Mouse (Mus musculus) liver, adult 2 months (tissue): ENCODE measurements around the gene Myo5c. TPM values are rescaled to one million over a fixed set of nuclear protein-coding genes. Genes with fewer than 3 reads are reported as not detected.

Experiments used
- DNase-seq: peaks from one replicate; pipeline ENCODE4 v3.0.0-alpha.2; 2011; ENCODE audit warnings: low read depth, low spot score; ENCODE audit errors: extremely low read depth
- H3K27ac ChIP-seq: fragments of 200-500 bp; replicated peaks from 2 replicates; pipeline ENCODE4 v1.5.1; 2012; ENCODE audit warnings: low read depth, mild to moderate bottlenecking, control low read depth, inconsistent platforms, low read length; ENCODE audit not compliant: insufficient read depth
- H3K27me3 ChIP-seq: fragments of 200-500 bp; 2 replicates; pipeline ENCODE4 v1.6.1; 2012; ENCODE audit warnings: mild to moderate bottlenecking, moderate library complexity, low read length, inconsistent platforms; ENCODE audit not compliant: control insufficient read depth, insufficient read depth
- H3K36me3 ChIP-seq: fragments of 200-500 bp; 2 replicates; pipeline ENCODE4 v1.6.1; 2012; ENCODE audit warnings: low read length, inconsistent platforms; ENCODE audit not compliant: control insufficient read depth, insufficient read depth
- H3K4me1 ChIP-seq: fragments of 200-500 bp; 2 replicates; pipeline ENCODE4 v1.6.1; 2011; ENCODE audit warnings: low read length; ENCODE audit not compliant: control insufficient read depth, insufficient read depth
- H3K4me3 ChIP-seq: fragments of 200-500 bp; 2 replicates; pipeline ENCODE4 v1.5.1; 2011; ENCODE audit warnings: low read depth, mild to moderate bottlenecking, control low read depth, low read length, moderate library complexity; ENCODE audit not compliant: insufficient read depth
- H3K79me2 ChIP-seq: fragments of 200-500 bp; 2 replicates; pipeline ENCODE4 v1.6.1; 2012; ENCODE audit warnings: inconsistent platforms, mild to moderate bottlenecking, low read length, moderate library complexity; ENCODE audit not compliant: control insufficient read depth, insufficient read depth
- H3K9ac ChIP-seq: fragments of 200-500 bp; 2 replicates; pipeline ENCODE4 v1.6.1; 2012; ENCODE audit warnings: low read depth, mild to moderate bottlenecking, control low read depth, inconsistent platforms, low read length
- CTCF ChIP-seq: fragments of 200-500 bp; IDR thresholded peaks from 2 replicates; pipeline ENCODE4 v1.5.1; 2011; ENCODE audit warnings: low read depth, low read length, control low read depth
- POLR2A ChIP-seq: fragments of 200-500 bp; IDR thresholded peaks from 2 replicates; pipeline ENCODE4 v1.6.1; 2011; ENCODE audit warnings: low read length, control low read depth; ENCODE audit not compliant: insufficient read depth; ENCODE audit errors: extremely low read depth
- WGBS: fragments of 180-500 bp; shearing (Covaris S2); methylation state at CpG from one replicate; pipeline ENCODE4 v1.1.7; 2018; 5-methylcytosine and 5-hydroxymethylcytosine counted together
- polyA plus RNA-seq: library from polyadenylated mRNA; depleted of rRNA; stranded (reverse); fragments of >200 nt; gene quantifications from 2 replicates; pipeline ENCODE4 v1.2.3, GENCODE M21; 2012
- total RNA-seq: library from RNA; depleted of rRNA; stranded (reverse); fragments of >200 nt; gene quantifications from 2 replicates; pipeline ENCODE4 v1.2.3, GENCODE M21; 2014

Myo5c gene
- total and polyA plus RNA-seq, 2 experiments, result 0.12 to 0.18 TPM

DNA sequence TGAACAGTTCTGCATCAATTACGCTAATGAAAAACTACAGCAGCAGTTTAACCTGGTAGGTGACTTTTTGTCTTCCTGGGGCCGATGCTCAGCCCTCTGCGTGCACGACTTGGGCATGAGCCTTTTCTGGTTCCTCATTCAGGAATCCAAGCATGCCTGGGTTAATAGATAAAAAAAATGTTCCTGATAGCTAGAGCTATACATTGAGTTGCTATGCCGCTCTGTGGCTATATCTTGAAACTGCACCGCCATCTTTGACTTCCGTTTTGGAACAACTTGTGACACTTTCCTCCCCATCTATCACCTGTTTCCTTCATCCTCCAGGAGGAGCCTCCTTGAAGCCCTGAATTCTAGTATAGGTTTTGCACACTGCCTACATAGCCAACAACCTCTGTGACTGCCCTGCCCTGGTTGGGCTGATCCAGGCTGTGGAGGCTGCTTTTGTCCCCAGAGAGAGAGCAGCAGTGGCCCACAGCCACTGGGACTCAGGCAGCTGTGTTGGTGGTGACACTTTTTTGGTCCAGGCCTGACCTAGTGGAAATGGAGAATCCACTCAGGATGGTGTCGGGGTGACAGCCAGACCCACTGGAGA is 30.5 kb downstream of the Myo5c start:
- H3K36me3 ChIP-seq, result no peaks in the 10 kb centered on the region
- DNase-seq, result no peak
- 81% methylated on average over 8 of the region's 8 CpGs for WGBS
- no peak overlapping the region for H3K9ac ChIP-seq
- no peak for TF ChIP-seq CTCF
- no peak for TF ChIP-seq POLR2A
- H3K4me3 ChIP-seq, result no peak overlapping the region
- no peaks in the 10 kb centered on the region for H3K4me1 ChIP-seq
- no peak overlapping the region for H3K27ac ChIP-seq
- H3K27me3 ChIP-seq, result no peaks in the 10 kb centered on the region
- H3K79me2 ChIP-seq, result no peaks in the 10 kb centered on the region

DNA sequence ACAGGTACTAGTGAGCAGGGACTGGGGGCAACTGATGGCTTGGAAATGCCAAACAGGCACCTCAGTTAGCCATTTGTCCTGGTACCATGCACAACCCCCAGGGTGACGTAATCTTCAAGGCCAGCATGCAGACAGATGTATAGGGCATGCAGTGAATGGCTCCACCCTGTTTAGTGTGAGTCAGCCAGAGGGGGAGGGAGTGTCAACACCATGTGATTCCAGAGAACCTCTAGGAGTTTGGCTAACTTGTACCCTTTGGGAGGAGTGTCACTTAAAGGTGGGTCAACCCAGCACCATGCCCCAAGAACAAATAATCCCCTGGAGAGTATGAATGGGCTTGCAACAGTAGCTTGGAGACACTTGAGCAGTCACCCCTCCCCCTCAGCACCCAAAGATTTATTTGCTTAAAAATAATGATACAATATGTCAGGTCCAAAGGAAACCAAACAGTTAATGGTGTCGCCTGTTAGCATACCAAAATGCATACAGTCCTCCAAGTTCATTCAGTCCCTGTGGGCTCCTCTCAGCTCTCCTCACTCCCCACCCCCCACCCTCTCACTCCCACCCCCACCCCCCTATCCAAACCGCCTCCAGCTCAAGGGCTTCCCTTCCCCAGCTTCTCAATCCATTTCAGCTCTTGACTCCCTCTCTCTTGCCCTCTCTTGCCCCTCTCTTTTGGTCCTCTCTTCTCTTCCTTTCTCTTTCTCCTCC is 32.3 kb downstream of the Myo5c start:
- Histone ChIP-seq H3K4me3 (no peak overlapping the region), H3K4me1 (no peaks in the 10 kb centered on the region), H3K27ac (no peak overlapping the region), H3K27me3 (no peaks in the 10 kb centered on the region), H3K9ac (no peak overlapping the region), H3K79me2 (no peaks in the 10 kb centered on the region), H3K36me3 (no peaks in the 10 kb centered on the region)
- TF ChIP-seq CTCF (no peak), POLR2A (no peak)
- 90% methylated on average over 3 of the region's 3 CpGs for WGBS
- no peak for DNase-seq

DNA sequence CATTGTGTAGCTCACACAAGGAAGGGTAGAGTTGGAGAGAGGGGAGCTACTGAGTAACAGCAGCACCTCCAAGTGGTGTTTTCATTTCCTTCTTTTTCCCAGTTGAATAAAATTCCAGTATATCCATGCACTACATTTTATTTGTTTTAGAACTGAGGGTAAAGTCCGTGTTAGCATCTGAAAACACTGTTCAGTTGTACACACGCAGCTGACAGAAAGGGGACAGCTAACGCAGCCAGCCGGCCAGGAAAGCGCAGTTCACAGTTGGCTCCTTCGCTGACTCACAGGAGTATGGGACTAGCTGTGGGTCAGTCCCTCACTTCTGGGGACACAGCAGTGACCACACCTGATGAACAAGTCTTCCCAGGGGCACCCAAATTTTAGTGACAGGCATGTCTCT is 35.3 kb downstream of the Myo5c start:
- Histone ChIP-seq H3K4me1 (0 out of 2 replicates have a peak, but pooled peaks cover 2% of the 10 kb centered on the region), H3K27me3 (no peaks in the 10 kb centered on the region), H3K27ac (no peak overlapping the region), H3K4me3 (no peak overlapping the region), H3K9ac (no peak overlapping the region), H3K36me3 (no peaks in the 10 kb centered on the region), H3K79me2 (no peaks in the 10 kb centered on the region)
- 28% methylated on average over 6 of the region's 6 CpGs for WGBS
- no peak for TF ChIP-seq POLR2A
- TF ChIP-seq CTCF, result no peak
- peak; percentile 33 for DNase-seq

DNA sequence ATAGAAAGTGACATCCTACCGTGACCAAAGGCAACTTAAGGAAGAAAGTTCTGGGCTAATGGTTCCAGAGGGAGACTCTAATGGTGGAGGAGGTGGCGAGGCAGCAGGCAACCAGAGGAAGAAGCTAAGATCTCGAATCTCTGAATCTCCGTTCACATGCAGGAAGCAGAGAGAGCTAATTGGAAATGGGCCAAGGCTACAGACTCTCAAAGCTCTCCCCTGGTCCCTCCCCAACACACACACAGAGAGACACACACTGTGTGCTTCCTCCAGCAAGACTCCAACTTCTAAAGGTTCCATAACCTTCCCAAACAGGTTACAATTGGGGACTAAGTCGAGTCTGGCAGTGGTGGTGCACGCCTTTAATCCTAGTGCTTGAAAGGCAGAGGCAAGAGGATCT is 38.6 kb downstream of the Myo5c start:
- 65% methylated on average over 6 of the region's 6 CpGs for WGBS
- no peak overlapping the region for H3K27ac ChIP-seq
- TF ChIP-seq CTCF, result no peak
- no peak for TF ChIP-seq POLR2A

DNA sequence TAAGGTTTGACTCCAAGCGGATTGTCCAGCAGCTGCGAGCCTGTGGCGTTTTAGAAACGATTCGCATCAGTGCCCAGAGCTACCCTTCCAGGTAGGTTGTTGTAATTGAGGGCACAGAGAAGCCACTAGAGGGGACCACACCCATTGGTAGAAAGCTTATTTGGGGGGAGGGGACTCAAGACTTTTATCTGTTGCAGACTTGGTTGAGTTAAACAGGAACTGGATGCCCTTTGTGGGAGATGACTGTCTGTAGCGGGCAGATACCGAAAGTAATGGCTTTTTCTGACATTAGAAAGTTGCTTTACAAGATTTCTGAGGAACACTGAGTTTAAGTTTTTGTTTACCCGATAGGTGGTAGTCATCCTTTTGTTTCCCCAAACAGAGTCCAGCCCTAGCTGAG is 39.7 kb downstream of the Myo5c start:
- Histone ChIP-seq H3K27me3 (no peaks in the 10 kb centered on the region), H3K27ac (no peak overlapping the region), H3K9ac (no peak overlapping the region), H3K79me2 (no peaks in the 10 kb centered on the region), H3K4me3 (no peak overlapping the region), H3K4me1 (0 out of 2 replicates have a peak, but pooled peaks cover 2% of the 10 kb centered on the region), H3K36me3 (no peaks in the 10 kb centered on the region)
- DNase-seq, result no peak
- 97% methylated on average over 8 of the region's 8 CpGs for WGBS
- no peak for TF ChIP-seq CTCF
- no peak for TF ChIP-seq POLR2A

More for the DNA sequence above, 38.6 kb downstream of the Myo5c start:
- Histone ChIP-seq H3K27me3 (no peaks in the 10 kb centered on the region), H3K9ac (no peak overlapping the region), H3K4me3 (no peak overlapping the region), H3K4me1 (0 out of 2 replicates have a peak, but pooled peaks cover 2% of the 10 kb centered on the region), H3K79me2 (no peaks in the 10 kb centered on the region), H3K36me3 (no peaks in the 10 kb centered on the region)
- no peak for DNase-seq

DNA sequence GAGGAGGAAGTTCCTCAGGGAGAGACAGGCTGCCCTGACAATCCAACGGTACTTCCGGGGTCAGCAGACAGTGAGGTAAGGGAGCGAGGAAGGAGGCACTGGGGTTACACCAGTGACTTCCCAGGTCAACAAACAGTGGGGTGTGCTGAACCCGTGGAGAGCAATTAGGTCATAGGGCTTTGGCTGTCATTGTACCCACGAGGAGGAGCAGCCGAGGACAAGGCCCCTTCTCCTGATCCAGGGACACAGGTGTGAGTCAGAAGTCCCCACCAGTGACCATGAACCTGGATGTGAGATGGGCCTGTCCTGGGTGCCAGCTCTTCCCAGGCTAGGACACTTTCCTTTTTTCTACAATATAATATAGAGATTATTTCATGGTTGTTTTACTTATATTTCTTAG is 41.8 kb downstream of the Myo5c start:
- H3K36me3 ChIP-seq, result no peaks in the 10 kb centered on the region
- 43% methylated on average over 6 of the region's 6 CpGs for WGBS
- TF ChIP-seq POLR2A, result no peak
- TF ChIP-seq CTCF, result no peak
- no peak overlapping the region for H3K9ac ChIP-seq
- DNase-seq, result no peak
- H3K4me3 ChIP-seq, result no peak overlapping the region
- H3K27me3 ChIP-seq, result no peaks in the 10 kb centered on the region
- H3K27ac ChIP-seq, result no peak overlapping the region
- H3K4me1 ChIP-seq, result 0 out of 2 replicates have a peak, but pooled peaks cover 2% of the 10 kb centered on the region
- no peaks in the 10 kb centered on the region for H3K79me2 ChIP-seq
